Mouse (Mus musculus): ENCODE measurements around the gene Asgr2.

DNA sequence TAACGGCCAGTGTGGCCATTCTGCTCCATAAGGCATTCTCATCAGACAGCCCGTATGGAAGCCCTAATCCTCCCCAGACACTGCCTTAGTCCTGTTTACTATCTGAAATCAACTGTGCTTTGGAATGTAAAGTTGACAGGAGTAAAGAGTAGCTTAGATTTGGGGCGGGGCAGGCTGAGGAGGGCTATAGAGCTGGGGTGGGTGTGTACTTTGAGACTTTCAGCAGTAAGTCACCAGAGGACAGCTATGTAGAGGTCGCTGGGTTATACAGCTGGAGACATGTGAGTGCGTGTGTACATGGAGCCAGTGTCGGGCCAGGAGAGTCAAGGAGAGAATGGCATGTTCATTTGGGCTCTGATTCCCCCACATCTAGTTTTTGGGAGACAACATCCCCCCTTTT is 32.5 kb upstream of the Asgr2 start:
- TF ChIP-seq CHD2 (IDR thresholded peaks at IDR 0.05; ENCODE audit: low read length) = no peak
- no peak for TF ChIP-seq MAX (IDR thresholded peaks at IDR 0.05; ENCODE audit: low read length)
- no peak for TF ChIP-seq POLR2A (IDR thresholded peaks at IDR 0.05; ENCODE audit: low read depth, low read length)
- no peak for TF ChIP-seq ZC3H11A (IDR thresholded peaks at IDR 0.05; ENCODE audit: low read depth, low read length)
- TF ChIP-seq ELF1 (IDR thresholded peaks at IDR 0.05; ENCODE audit: low read depth, low read length) = no peak
- TF ChIP-seq CTCF (conservative IDR thresholded peaks at IDR 0.05 in 1 of 2, IDR thresholded peaks at IDR 0.05 in 1 of 2; ENCODE audit: low read depth in 2 of 2, low read length in 2 of 2) = no peak
- TF ChIP-seq ZKSCAN1 (IDR thresholded peaks at IDR 0.05; ENCODE audit: borderline replicate concordance, low read depth, low read length) = no peak

Measured in CH12.LX (cell line).